Mouse (Mus musculus) bone marrow macrophage, adult 2 months (primary cell): ENCODE measurements around the gene Trappc3l.

Experiments used
- CTCF ChIP-seq: IDR thresholded peaks from 2 replicates; pipeline ENCODE4 v1.5.1; 2012; ENCODE audit warnings: low read depth, mild to moderate bottlenecking, low read length, moderate library complexity
- POLR2A ChIP-seq: IDR thresholded peaks from 2 replicates; pipeline ENCODE4 v1.6.1; 2012; ENCODE audit warnings: mild to moderate bottlenecking, low read depth, low read length, borderline replicate concordance

DNA sequence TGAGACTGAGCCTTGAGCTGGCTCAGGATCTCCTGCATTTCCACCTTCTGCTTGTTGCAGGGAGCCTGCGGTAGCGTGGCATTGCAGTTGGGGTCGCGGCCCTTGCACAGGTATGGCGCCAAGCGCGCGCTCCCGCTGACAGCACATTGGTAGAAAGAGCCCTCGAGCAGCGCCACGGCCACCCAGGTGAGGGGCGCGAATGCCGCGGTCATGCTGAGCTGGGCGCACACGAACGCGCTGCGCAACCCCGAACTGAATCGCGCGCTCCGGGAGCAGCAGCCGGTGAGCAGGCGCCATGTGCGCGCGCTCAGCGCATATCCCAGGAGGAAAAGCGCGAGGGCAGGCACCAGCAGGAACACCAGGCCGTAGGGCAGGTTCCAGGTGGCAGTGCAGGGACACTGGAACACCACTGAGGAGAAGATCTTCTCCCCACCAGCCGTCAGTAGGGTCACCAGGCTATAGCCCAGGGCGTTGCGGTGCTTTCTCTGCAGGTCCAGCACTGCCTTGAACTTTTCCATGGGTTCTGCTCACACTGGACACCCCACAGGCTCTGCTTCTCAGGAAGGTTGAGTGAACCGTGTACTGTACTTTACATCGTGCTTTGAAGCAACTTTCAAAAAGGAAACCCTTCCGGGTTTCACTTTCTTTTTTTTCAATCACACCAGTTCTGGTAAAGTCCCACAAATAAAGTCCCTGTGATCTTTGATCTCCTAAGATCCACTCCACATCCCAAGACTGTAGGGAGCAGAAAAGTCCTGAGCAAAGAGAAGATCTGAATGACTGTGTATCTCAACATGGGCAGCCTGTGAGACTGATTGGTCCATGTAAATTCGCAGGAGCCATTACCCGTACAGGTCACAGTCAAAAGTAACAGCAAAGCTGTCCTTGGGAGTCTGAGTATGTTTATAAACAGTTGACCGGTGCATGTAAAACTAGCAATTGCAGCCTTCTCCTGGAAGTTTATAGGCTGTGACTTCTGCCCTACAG lies 90.3 kb downstream of the Trappc3l start, which contains the start of gene Calhm6:
- TF ChIP-seq POLR2A (no peak), CTCF (no peak)
